Mouse (Mus musculus): Measurements from ENCODE around the gene Irak2. TPM values are rescaled to one million over a fixed set of nuclear protein-coding genes. Genes with fewer than 3 reads are reported as not detected.
"Not testable (repeated sequence)": the region's sequence is repeated elsewhere in the genome, so short reads cannot be mapped to it uniquely, and the experiment has no call there.

Gene Irak2
- polyA plus RNA-seq, 1 experiment: 10.0 TPM

DNA sequence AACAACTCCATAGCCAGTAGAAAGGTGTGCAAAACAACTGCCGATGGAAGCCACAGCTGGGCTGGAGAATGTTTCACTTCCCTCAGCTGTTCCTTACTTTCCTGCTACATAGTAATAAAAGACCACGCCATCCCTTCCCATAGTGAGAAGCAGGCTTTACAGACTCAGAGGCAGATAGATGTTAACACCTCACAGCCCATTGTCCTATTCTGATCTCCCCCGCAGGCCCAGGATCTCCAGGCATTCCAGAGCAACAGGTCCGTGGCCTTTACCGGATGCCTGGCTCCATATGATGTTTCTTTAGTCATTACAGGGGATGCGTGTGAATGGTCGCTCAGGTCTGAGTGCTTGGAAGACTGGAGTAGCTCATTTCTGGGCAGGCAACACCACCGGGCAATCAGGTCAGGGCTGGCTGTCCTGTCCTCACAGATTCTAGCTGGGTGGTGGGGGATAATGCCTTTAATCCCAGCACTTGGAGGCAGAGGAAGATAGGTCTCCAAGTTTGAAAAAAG lies 29.4 kb downstream of the Irak2 start:
- Histone ChIP-seq H3K4me3 (replicated peaks; ENCODE audit: control insufficient read depth, low read depth, low read length) (no peak overlapping the region), H3K4me1 (ENCODE audit: control insufficient read depth, insufficient read depth, low read length) (peaks cover 21% of the 10 kb centered on the region), H3K27ac (ENCODE audit: control insufficient read depth, insufficient read depth, low read depth, low read length, poor library complexity) (no peak overlapping the region)
- no peak for TF ChIP-seq CTCF (IDR thresholded peaks at IDR 0.05; ENCODE audit: control insufficient read depth, insufficient read depth, low read length)
- no peak for TF ChIP-seq POLR2A (IDR thresholded peaks at IDR 0.05; ENCODE audit: borderline replicate concordance, control insufficient read depth, low read depth, low read length)
- WGBS: 83% methylated on average over 8 of the region's 8 CpGs

DNA sequence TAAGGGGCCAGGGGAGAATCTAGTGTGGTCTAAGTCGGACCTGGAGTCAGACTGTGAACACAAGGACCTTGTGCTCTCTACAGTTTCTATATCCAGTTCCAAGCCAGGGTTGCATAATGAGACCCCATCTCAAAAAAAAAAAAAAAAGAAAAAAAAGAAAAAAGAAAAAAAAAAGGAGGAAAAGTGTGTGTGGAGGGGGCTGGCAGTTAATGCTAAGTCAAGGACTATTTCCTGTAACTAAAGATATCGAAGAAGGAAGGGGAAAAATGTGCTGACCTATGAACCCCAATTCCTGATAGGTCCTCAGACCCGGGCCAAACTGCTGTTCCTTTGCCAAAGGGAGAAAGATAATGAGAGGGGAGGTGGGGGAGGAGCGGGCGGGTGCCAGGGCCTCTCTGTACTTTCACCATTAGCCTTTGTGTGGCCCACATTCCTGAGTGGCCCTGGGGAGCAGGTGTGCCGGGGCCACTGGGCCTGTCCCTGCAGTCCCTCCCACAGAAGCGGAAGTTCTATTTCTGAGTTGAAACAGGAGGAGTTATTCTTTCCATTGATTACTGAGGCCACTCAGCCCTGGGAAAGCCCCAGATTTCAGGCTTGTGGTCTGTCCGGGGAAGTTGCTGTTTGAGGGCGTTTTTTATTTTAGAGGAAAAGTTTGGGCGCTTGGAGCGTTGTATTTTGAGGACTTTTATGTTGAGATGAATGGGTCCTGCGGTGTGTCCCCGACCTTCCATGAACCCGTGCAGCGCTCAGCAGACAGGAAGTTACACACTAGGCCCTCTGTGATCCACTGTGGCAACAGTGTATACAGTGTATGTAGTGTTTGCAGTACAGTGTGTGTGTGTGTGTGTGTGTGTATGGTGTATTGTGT lies 30.3 kb downstream of the Irak2 start:
- 7% methylated on average over 15 of the region's 15 CpGs for WGBS
- Histone ChIP-seq H3K4me3 (replicated peaks; ENCODE audit: control insufficient read depth, low read depth, low read length) (no peak overlapping the region), H3K4me1 (ENCODE audit: control insufficient read depth, insufficient read depth, low read length) (peaks cover 20% of the 10 kb centered on the region), H3K27ac (ENCODE audit: control insufficient read depth, insufficient read depth, low read depth, low read length, poor library complexity) (peak overlapping the region; percentile 55)
- no peak for TF ChIP-seq POLR2A (IDR thresholded peaks at IDR 0.05; ENCODE audit: borderline replicate concordance, control insufficient read depth, low read depth, low read length)
- TF ChIP-seq CTCF (IDR thresholded peaks at IDR 0.05; ENCODE audit: control insufficient read depth, insufficient read depth, low read length): no peak

DNA sequence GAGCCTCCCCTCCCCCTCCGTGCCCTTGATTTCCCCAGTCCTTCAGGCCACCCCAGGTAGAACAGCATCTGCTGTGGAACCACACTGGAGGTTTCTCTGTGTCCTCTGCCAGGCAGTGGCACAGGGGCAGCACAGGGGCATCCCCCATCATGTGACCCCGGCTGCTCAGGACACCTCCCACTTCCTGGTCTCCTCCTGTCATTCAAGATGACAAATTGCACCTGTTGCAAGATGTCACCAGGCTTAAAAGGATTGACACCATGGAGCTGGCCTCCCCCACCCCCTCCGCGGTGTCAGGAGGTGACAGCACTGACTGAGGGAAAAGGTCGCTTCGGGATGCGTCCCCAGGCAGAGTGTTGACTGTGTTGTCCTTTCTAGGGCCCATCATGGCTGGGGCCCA lies 31.6 kb downstream of the Irak2 start:
- Histone ChIP-seq H3K27ac (ENCODE audit: control insufficient read depth, insufficient read depth, low read depth, low read length, poor library complexity) (peak overlapping the region; percentile 55), H3K4me3 (replicated peaks; ENCODE audit: control insufficient read depth, low read depth, low read length) (no peak overlapping the region), H3K4me1 (ENCODE audit: control insufficient read depth, insufficient read depth, low read length) (peaks cover 15% of the 10 kb centered on the region)
- 71% methylated on average over 7 of the region's 7 CpGs for WGBS
- TF ChIP-seq CTCF (IDR thresholded peaks at IDR 0.05; ENCODE audit: control insufficient read depth, insufficient read depth, low read length) (no peak), POLR2A (IDR thresholded peaks at IDR 0.05; ENCODE audit: borderline replicate concordance, control insufficient read depth, low read depth, low read length) (no peak)

DNA sequence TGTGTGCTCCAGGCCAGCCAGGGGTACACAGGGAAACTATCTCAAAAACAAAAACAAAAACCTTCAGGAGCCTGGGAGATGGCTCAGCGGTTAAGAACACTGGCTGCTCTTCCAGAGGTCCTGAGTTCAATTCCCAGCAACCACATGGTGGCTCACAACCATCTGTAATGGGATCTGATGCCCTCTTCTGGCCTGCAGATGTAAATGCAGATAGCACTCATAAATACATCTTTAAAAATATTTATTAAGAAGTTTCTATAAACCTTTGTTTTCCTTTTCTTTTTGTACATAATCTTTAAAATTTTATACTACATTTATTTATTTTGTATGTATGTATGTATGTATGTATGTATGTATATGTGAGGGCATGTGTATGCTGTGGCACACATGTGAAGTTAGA lies 33.8 kb downstream of the Irak2 start:
- peaks cover 14% of the 10 kb centered on the region for H3K4me1 ChIP-seq (ENCODE audit: control insufficient read depth, insufficient read depth, low read length)
- not testable (repeated sequence) for H3K27ac ChIP-seq (ENCODE audit: control insufficient read depth, insufficient read depth, low read depth, low read length, poor library complexity); H3K4me3 ChIP-seq (replicated peaks; ENCODE audit: control insufficient read depth, low read depth, low read length)
- WGBS: 89% methylated on average over 1 of the region's 1 CpGs

DNA sequence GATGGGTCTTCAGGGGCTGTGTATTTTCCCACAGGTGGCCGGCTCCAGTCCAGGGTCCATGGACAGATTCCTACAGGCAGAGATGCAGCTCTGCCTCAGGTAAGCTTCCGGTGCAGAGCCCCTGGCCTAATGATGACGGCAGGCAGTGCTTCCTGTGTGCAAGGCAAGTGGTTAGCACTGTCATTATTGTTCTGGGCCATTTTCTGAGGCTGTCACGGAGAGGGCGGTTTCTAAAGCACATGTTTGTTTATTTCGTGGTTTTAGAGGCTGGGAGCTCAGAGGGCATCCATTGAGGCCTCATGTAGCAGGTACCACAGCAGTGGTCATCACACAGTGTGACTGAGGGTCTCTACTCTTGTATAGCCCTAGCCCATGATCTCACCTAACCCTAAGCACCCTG lies 34.7 kb downstream of the Irak2 start:
- TF ChIP-seq CTCF (IDR thresholded peaks at IDR 0.05; ENCODE audit: control insufficient read depth, insufficient read depth, low read length) (no peak), POLR2A (IDR thresholded peaks at IDR 0.05; ENCODE audit: borderline replicate concordance, control insufficient read depth, low read depth, low read length) (no peak)
- 67% methylated on average over 6 of the region's 6 CpGs for WGBS
- no peak overlapping the region for H3K4me3 ChIP-seq (replicated peaks; ENCODE audit: control insufficient read depth, low read depth, low read length)
- peaks cover 14% of the 10 kb centered on the region for H3K4me1 ChIP-seq (ENCODE audit: control insufficient read depth, insufficient read depth, low read length)
- no peak overlapping the region; the same call in 1 of the 2 replicates for H3K27ac ChIP-seq (ENCODE audit: control insufficient read depth, insufficient read depth, low read depth, low read length, poor library complexity)

DNA sequence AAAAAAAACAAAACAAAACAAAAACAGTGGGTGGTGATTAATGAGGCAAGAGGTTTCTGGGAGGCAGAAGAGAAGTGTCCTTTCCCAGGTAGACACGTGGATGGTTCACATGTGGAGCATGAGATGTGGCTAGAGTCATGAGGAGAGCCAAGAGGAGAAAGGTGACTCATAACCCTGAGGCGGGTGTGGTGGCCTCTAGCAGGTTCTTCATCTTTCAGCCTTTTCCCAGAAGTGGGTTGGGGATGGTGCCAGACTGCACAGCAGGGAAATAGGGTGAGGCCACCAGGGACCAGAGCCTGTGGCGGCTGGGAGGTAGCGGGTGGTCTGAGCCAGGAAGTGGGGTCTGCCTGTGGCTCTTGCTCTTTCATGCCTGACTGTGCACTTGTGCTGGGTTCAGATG lies 37.0 kb downstream of the Irak2 start:
- H3K4me1 ChIP-seq (ENCODE audit: control insufficient read depth, insufficient read depth, low read length): peaks cover 7% of the 10 kb centered on the region; the same call in 1 of the 2 replicates
- 52% methylated on average over 4 of the region's 4 CpGs for WGBS
- no peak for TF ChIP-seq POLR2A (IDR thresholded peaks at IDR 0.05; ENCODE audit: borderline replicate concordance, control insufficient read depth, low read depth, low read length)
- no peak for TF ChIP-seq CTCF (IDR thresholded peaks at IDR 0.05; ENCODE audit: control insufficient read depth, insufficient read depth, low read length)
- no peak overlapping the region for H3K27ac ChIP-seq (ENCODE audit: control insufficient read depth, insufficient read depth, low read depth, low read length, poor library complexity)
- no peak overlapping the region for H3K4me3 ChIP-seq (replicated peaks; ENCODE audit: control insufficient read depth, low read depth, low read length)

DNA sequence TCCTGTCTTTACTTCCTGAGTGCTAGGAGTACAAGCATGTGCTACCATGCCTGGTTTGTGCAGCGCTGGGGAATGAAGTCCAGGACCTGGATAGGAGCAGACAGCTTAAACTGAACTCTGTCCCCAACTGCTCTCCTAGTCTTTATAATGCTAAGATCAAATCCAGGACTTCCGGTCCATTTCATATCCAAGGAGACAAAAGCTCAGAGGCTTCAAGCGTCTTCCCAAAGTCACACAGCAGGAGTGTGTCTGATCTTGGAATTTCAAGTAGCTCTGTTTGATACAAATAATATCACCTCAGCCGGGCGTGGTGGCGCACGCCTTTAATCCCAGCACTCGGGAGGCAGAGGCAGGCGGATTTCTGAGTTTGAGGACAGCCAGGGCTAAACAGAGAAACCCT lies 37.7 kb downstream of the Irak2 start:
- Histone ChIP-seq H3K4me1 (ENCODE audit: control insufficient read depth, insufficient read depth, low read length) (peaks cover 8% of the 10 kb centered on the region), H3K4me3 (replicated peaks; ENCODE audit: control insufficient read depth, low read depth, low read length) (no peak overlapping the region), H3K27ac (ENCODE audit: control insufficient read depth, insufficient read depth, low read depth, low read length, poor library complexity) (no peak overlapping the region)
- TF ChIP-seq CTCF (IDR thresholded peaks at IDR 0.05; ENCODE audit: control insufficient read depth, insufficient read depth, low read length) (no peak), POLR2A (IDR thresholded peaks at IDR 0.05; ENCODE audit: borderline replicate concordance, control insufficient read depth, low read depth, low read length) (no peak)
- WGBS: 91% methylated on average over 9 of the region's 9 CpGs

DNA sequence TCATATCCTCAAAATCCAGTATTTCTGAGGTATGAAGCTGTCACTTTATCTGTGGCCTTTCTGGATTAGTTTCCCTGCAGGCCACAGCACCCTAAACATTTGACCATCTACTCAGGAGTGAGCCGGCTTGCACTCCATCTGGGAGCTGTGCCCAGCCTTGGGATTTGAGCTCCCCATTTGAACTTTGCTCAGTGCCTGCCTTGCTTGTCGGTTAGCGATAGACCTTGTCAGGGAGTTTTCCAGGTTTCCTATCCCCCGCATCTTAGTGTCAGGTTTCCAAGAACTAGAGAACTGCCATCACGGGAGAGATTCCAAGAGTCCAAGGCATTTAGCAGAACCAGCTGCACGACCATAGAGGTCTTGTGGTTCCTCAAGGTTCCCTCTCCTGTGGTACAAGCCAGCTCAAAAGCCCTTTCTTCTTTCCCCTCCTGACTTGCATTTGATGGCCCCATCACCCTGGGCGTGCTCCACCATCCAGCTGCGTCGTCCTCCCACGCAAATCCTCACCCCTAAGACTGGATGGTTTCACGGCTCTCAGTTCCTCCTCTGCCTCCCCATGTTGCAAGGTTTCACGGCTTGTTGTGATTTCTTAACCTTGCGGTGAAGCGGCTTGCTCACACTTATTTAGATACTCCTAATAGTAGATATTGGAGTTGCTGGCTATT lies 38.9 kb downstream of the Irak2 start:
- peak overlapping the region; percentile 67 for H3K27ac ChIP-seq (ENCODE audit: control insufficient read depth, insufficient read depth, low read depth, low read length, poor library complexity)
- TF ChIP-seq CTCF (IDR thresholded peaks at IDR 0.05; ENCODE audit: control insufficient read depth, insufficient read depth, low read length): no peak
- no peak for TF ChIP-seq POLR2A (IDR thresholded peaks at IDR 0.05; ENCODE audit: borderline replicate concordance, control insufficient read depth, low read depth, low read length)
- H3K4me3 ChIP-seq (replicated peaks; ENCODE audit: control insufficient read depth, low read depth, low read length): no peak overlapping the region
- peaks cover 7% of the 10 kb centered on the region for H3K4me1 ChIP-seq (ENCODE audit: control insufficient read depth, insufficient read depth, low read length)
- 54% methylated on average over 14 of the region's 14 CpGs for WGBS
